ENCODE assay signal across 8 mouse cellular contexts in the genomic region with DNA sequence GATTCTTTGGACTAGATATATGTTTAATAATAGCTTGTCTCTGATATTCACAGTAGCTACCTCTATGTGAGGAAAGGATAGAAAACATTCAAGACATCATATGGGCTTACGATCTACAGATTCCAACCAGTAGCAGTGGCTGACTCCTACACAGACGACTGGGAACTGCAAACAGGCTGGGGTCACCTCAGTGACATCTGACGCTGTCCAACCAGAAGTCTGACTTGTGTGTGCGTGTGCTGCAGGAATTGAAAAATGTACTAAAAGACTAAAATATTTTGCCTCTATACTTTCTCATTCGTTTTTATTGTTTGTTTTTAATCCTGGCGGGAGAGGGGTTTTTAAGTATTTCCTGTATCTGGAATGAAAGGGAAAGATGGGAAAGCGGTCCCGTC. TPM values are rescaled to one million over a fixed set of nuclear protein-coding genes. Genes with fewer than 3 reads are reported as not detected.
A peak's percentile ranks its signal among the peaks of the same experiment; 100 is the strongest.
DNase-seq lines count a peak whose midpoint lies in the region; ATAC-seq lines count a peak whose summit lies in the region.

No protein-coding gene starts in this region.

- 2% methylated on average over 8 of the region's 8 CpGs for WGBS in heart, embryonic 10.5 days
- 5% methylated on average over 8 of the region's 8 CpGs for WGBS in forebrain, embryonic 14.5 days

- H3K27me3 ChIP-seq in heart, embryonic 10.5 days (ENCODE audit: insufficient read depth, poor library complexity, severe bottlenecking), result no peaks in the 10 kb centered on the region
- no peaks in the 10 kb centered on the region for H3K27me3 ChIP-seq in forebrain, embryonic 14.5 days (replicated peaks; ENCODE audit: control insufficient read depth, insufficient read depth, low read length)

- peak overlapping the region; percentile 97 for H3K4me3 ChIP-seq in heart, embryonic 10.5 days
- peak overlapping the region; percentile 96 for H3K4me3 ChIP-seq in forebrain, embryonic 14.5 days (ENCODE audit: low read depth, low read length)

- intact Hi-C loops in heart, postnatal 36 days (cut with DNase I), result no loop called here

- H3K9me3 ChIP-seq in heart, embryonic 10.5 days, result no peaks in the 10 kb centered on the region
- H3K9me3 ChIP-seq in forebrain, embryonic 14.5 days (replicated peaks; ENCODE audit: control insufficient read depth, low read length), result no peaks in the 10 kb centered on the region

- DNase-seq in heart, embryonic 10.5 days (ENCODE audit: low spot score), result no peak
- DNase-seq in heart, postnatal 36 days, result no peak
- DNase-seq in ES-CJ7 (ENCODE audit: low read depth, low spot score) (peak; percentile 31), liver (peak; percentile 26)
- DNase-seq in forebrain, embryonic 14.5 days (ENCODE audit: low spot score), result no peak
- DNase-seq in skeletal muscle tissue, adult 2 months (ENCODE audit: low read depth, low spot score), result peak; percentile 44
- no peak for DNase-seq in ovary, adult 18-20 months (ENCODE audit: low spot score)
- no peak for DNase-seq in natural killer cell, adult 2 months (ENCODE audit: low spot score in 2 of 2)

- H3K4me2 ChIP-seq in forebrain, embryonic 14.5 days (ENCODE audit: low read length), result peak overlapping the region; percentile 81

- peak overlapping the region; percentile 99 for H3K9ac ChIP-seq in forebrain, embryonic 14.5 days (ENCODE audit: low read length)

- no peak for ATAC-seq in forebrain, embryonic 14.5 days

- H3K4me1 ChIP-seq in heart, embryonic 10.5 days, result peaks cover 29% of the 10 kb centered on the region
- peaks cover 29% of the 10 kb centered on the region for H3K4me1 ChIP-seq in forebrain, embryonic 14.5 days (ENCODE audit: control insufficient read depth, insufficient read depth, low read length)

- no peaks in the 10 kb centered on the region for H3K36me3 ChIP-seq in heart, embryonic 10.5 days
- no peaks in the 10 kb centered on the region for H3K36me3 ChIP-seq in forebrain, embryonic 14.5 days (ENCODE audit: control insufficient read depth, insufficient read depth, low read length)

- peak overlapping the region; percentile 99 for H3K27ac ChIP-seq in heart, embryonic 10.5 days
- H3K27ac ChIP-seq in forebrain, embryonic 14.5 days (ENCODE audit: low read depth, low read length), result peak overlapping the region; percentile 98; the same call in 1 of the 2 replicates

RNA-seq across cellular contexts. Expression of gene Vezf1, which starts 0.9 kb away (rescaled TPM):
- 24.2 and 34.1 TPM in 2 replicates for polyA plus RNA-seq in heart, embryonic 10.5 days (2016; fragmentation: Nextera tagmentation; extraction: Ambion mirVana)
- total RNA-seq in heart, postnatal 36 days (2021), result 10 to 100 TPM; 45.0 to 46.7 TPM
- polyA plus RNA-seq in forebrain, embryonic 14.5 days (2014; fragmentation: Nextera tagmentation; extraction: Ambion mirVana), result 60.0 and 64.7 TPM in 2 replicates

RNA-seq across cellular contexts. Expression of gene Srsf1, which starts 20.0 kb away (rescaled TPM):
- polyA plus RNA-seq in heart, embryonic 10.5 days (2016; fragmentation: Nextera tagmentation; extraction: Ambion mirVana), result 199 and 306 TPM in 2 replicates
- total RNA-seq in heart, postnatal 36 days (2021), result 10 to 100 TPM; 80.2 to 99.7 TPM
- polyA plus RNA-seq in forebrain, embryonic 14.5 days (2014; fragmentation: Nextera tagmentation; extraction: Ambion mirVana), result 340 and 348 TPM in 2 replicates

RNA-seq across cellular contexts. Expression of gene Cuedc1, which starts 30.7 kb away (rescaled TPM):
- 15.1 and 17.9 TPM in 2 replicates for polyA plus RNA-seq in heart, embryonic 10.5 days (2016; fragmentation: Nextera tagmentation; extraction: Ambion mirVana)
- total RNA-seq in heart, postnatal 36 days (2021), result 10 to 100 TPM; 47.9 to 54.2 TPM
- 13.0 and 18.6 TPM in 2 replicates for polyA plus RNA-seq in forebrain, embryonic 14.5 days (2014; fragmentation: Nextera tagmentation; extraction: Ambion mirVana)

Comparison
In these comparisons a context has a peak if more than half of its experiments do, and no peak if none do; other contexts are left out.
1. DNase-seq: peak in ES-CJ7 (single experiment), liver (single experiment) and skeletal muscle tissue, adult 2 months (single experiment); none in heart, embryonic 10.5 days (single experiment), heart, postnatal 36 days (0 of 2), forebrain, embryonic 14.5 days (single experiment), ovary, adult 18-20 months (single experiment) and natural killer cell, adult 2 months (0 of 2).